Mouse (Mus musculus): ENCODE data around the gene Tnpo3.

DNA sequence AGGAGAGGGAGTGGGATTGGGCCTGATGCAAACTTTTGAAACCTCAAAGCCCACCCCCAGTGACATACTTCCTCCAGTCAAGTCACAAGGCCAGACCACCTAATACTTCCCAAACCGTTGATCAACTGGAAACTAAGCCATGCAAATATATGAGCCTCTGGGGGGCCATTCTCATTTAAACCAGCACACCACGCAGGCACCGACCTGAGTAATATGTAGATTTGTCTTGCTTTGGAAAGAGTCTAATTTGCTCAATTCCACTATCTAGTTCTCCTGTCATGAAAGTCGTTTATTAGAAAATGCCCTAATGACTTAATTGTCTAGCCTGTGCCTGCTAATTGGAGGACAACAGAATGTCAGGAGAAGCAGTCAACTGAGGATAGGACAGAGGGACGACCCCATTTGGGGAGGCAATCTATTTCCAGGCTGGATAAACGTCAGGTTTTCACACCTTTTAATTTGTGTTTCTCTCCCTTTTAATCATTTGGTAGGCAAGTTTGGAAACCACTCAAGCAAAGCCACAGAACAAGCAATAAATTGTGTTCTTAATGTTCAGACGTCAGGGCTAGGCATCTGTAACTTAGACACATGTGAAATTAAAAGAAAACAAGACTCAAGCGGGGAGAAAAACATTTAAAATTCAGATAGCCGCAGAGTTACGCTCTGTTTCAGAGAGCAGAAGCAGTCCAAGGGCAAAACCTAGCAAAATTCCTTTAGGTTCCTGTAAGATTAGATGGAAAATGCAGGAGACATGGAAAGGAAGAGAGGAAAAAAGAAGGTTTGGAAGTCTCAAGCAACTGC is 22.3 kb upstream of the Tnpo3 start:
- TF ChIP-seq EP300 (IDR thresholded peaks at IDR 0.05; ENCODE audit: insufficient read depth, low read depth, low read length) (no peak), CTCF (IDR thresholded peaks at IDR 0.05) (no peak), POLR2A (IDR thresholded peaks at IDR 0.05; ENCODE audit: insufficient read depth, low read depth, low read length) (no peak)
